Mouse (Mus musculus): ENCODE data around the gene Gm20661.
A peak's percentile ranks its signal among the peaks of the same experiment; 100 is the strongest.

Gm20661 gene

DNA sequence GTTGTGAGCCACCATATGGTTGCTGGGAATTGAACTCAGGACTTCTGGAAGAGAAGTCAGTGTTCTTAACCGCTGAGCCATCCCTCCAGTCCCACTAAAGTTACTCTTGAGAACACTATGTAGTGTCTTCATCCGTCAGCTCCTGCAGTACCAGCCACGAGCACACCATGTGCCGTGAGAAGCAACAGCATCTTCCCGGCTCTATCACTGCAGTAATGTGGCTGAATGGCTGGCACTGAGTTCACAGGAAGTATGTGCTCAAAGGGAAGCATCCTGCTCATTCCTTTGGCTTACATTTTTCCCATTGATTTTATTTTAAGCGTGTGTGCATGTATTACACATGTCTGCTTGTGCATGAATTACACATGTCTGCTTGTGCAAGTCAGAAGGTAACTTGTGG lies 15.4 kb upstream of the Gm20661 start:
- no peak for DNase-seq (ENCODE audit: low spot score in 2 of 2)

DNA sequence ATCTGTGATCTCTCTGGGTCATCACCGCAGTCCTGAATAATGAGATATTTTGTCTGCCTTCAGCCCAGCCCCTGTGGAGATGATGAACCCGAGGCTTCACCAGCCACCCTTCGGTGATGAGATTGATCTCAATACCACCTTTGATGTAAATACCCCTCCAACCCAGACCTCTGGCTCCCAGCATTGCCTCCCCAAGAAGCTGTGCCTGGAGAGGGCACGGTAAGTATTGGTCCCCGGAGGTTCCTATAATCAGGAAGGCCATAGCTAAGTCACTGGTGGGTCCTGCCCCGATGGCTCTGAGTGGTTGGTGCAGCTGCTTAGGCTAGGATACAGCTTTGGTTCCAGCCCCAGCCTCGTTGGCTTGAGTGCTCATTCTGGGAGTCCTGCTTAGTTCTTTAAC lies 14.3 kb upstream of the Gm20661 start:
- DNase-seq (ENCODE audit: low spot score in 2 of 2): no peak

DNA sequence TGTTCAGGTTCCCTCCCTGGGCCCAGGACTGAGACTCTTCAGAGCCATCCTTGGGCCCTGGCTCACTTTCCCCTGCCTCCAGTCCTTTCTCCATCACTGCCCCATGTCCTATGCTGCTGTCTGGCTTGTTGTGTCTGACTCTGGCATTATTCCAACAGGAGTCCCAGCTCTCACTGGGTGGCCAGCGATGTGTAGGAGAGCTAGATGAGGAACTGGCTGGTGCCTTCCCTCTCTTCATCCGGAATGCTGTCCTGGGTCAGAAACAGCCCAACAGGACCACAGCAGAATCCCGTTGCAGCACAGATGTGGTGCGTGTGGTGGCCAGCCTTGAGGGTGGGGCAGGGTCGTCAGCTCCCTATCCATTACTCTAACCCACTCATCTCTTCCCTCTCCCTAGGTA lies 12.5 kb upstream of the Gm20661 start:
- DNase-seq (ENCODE audit: low spot score in 2 of 2): no peak

DNA sequence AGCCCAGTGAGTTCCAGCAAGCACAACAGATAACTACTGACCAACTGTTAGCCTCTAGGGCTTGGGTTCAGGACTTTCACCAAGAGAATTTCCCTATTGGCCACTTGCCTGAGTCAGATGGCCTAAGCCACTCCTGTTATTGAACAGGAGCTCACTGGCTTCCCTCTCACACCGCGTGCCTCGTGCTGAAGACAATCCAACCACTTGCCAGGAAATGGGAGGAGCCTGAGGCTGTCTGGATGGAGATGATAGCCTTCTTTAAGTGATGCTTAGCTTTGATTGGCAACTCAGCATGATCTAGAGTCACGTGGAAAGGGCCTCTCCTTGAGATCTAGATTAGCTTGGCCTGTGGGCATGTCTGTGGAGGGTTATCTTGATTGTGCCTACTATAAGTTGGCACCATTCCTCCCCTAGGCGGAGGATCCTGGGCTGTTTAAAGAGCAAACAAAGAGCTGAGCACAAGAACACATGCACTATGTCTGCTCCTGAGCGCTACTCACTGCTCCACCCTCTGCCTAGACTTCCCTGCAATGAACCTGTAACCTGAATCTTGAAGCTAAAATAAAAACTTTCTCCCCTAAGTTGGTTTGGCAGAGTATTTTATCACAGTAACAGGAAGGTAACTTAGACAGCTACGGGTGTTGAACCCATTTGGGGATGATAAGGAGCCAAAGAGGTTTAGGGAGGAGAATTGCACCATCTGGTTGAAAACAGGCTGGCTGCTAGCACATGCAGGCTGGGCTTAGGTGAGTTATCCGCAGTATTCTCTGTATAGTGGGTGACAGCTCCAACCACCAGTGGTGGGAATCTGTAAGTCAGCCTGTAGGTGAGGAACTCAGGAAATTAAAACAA lies 10.9 kb upstream of the Gm20661 start:
- no peak for DNase-seq (ENCODE audit: low spot score in 2 of 2)

DNA sequence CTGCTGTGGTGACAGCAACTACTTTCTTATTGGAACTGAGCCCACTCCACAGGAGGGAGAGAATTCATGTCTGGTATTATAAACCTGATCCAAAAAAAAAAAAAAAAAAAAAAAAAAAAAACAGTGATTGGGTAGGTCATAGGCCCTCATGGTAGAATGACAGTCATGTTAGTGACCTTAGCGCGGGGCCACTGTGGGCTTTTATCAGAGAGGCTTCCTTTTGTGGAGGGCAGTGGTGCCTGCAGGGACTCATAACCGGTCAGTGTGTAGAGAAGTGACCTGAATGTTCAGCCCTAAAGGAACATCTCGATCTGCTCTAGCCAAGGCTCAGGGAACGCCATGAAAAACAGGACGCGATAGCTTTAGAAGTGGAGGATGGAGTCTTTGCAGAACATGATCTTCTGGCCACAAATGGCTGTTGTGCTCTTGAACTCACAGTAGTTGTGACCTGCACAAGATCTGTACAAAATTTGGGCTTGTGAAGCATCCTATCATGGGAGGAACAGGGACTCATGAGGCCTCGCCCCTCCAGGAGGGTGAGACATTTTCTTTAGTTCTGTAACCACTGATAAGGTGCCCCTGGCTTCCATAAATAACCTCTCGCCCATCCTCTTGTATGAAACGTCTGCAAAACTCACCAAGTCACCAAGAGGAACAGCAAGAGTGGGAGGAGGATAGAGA lies 8.2 kb upstream of the Gm20661 start:
- DNase-seq (ENCODE audit: low spot score in 2 of 2): no peak

DNA sequence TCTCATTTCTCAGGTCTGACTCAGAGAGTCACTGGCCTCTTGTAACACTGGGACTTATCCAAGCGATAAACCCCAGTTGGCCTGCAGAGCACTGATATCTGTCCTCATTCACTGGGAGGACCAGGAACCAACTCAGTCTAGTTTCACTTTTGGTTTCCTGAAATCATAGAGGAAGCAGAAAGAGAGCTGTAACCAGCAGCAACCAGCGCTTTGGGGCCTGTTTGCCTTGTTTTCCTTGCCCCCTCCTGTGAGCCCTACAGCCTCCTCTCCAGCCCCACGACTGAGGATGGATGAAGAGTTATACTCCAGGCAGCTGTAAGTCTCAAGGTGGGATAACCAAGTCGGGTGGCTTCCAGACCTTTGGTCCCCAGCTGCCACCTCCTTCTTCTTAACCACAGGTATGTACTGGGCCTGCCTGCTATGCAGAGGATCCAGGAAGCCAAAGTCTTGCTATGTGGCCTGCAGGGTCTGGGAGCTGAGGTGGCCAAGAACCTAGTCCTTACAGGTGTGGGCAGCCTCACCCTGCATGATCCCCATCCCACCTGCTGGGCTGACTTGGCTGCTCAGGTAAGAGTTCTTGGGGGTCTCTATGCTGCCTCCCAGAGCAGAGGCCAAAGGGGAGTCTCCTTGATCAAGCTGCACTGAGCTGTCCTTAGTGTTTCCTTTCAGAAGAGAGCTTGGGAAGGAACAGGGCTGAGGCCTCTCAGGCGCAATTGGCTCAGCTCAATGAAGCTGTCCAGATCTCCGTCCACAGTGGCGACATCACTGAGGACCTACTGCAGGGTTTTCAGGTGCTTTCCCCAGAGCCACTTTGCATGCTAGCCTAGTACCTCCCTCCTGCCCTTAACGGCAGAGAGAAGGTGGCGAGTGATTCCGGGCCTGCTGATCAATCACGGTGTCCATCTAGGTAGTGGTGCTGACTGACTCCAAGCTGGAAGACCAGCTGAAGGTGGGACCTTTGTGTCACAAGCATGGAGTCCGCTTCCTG lies 7.2 kb upstream of the Gm20661 start, which contains the start of gene Uba7:
Uba7 (plus strand) TSS at position 107 of the 988 bp plus-strand sequence.
- DNase-seq (ENCODE audit: low spot score in 2 of 2): no peak

DNA sequence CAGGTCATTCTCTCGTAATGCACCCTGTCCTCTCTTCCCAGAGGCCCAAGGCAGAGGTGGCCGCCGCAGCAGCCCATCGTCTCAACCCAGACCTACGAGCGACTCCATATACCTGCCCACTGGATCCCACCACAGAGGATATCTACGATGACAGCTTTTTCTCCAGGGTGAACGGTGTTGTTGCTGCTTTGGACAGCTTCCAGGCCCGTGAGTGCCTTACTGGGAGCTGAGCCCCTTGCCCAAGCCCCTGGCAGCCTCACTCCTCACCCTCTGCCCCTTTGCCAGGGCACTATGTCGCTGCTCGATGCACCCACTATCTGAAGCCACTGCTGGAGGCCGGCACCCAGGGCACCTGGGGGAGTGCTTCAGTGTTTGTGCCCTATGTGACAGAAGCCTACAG lies 4.0 kb upstream of the Gm20661 start:
- DNase-seq (ENCODE audit: low spot score in 2 of 2): no peak

DNA sequence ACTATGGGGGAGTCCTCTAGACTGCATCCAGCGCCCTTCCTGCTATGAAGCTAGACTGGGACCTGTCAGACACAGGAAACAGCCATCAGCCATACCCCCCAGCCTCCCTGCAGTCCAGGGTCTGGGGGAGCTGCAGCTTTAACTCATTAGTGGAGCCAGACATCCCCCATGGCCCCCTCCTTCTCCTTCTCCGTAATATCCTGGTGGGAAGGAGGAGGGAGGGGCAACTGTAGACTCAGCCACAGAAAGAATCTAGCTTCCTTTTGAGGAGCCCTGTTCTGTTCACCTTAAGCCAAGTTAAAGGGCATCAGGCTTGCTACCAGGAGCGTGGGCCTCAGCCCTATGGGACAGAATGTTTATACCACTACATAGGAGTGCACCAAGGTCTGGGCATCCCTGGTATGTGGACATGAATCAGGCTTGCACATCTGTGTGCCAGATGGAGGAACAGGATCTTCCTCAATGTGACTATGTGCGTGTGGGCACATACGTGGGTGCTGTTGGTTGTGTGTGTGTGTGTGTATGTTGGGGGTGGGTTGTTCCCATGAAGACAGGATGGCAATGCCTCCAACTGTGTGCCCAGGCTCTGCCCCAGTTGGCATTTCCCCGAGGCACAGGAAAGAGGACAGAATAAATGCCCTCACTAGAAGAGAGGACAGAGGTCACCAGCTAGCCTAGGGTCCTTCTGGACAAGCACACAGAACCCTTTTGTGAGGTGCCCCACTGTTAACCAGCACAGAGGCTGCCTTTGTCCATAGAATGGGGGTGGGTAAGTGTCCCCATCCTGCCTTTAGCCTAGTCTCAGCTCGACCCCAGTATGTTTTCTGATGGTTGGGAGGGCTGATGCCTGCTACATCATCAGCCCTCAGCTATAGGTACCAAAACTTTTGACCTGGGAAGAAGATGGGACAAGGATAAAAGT lies 913 bp upstream of the Gm20661 start:
- no peak for DNase-seq (ENCODE audit: low spot score in 2 of 2)

DNA sequence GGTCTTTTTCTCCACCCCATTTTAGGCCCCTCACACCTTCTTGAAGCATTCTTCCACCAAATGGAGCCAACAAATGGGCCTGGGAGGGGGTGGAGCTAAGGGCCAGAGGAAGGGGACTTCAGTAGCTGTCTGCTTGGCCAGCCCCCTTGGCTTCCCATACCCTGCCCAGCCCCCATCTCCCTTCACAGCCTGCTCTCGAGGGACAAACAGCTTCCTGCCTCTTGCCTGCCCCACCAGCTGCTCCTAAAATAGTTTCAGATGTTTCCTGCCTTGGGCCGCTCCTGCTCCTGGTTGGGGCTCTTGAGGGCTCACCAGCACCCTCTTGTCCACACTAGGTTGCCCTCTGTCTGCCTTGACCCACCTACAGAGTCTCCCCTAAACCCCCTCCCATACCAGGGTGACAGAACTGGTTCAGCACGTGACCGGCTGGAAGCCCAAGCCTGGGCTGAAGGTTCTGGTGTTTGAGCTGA lies 598 bp downstream of the Gm20661 start:
- no peak for DNase-seq (ENCODE audit: low spot score in 2 of 2)

DNA sequence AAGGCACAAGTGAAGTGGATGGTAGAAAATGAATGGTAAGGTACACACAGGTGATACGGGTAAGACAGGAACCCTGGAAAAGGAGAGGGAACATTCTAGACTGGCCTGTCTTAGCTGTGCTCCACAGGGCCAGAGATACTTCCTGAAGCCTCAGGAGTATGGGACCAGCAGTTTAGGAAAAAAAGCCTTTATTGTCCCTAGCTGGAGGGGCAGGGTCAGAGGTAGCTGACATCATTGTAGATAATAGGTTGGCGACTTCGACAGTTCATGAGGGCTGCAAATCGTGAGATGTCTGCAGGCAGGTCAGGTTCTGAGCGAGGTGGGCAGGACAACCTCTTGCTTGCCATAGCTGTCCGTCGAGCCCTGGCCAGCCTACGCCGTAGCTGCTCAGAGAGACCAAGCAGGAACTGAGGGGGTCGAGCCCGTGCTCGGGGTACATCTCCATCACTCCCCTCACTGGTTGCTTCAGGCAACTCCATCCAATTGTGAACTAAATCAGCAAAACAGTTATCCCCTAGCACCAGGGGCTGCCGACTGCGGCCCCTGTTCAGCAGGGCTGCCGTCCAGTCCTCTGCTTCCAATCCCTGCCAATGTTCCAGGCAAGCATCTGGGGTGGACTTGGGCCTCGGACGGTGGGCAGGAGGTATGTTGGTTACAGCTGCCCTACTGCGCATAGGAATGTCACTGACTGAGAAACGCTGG lies 1.3 kb downstream of the Gm20661 start:
- no peak for DNase-seq (ENCODE audit: low spot score in 2 of 2)

DNA sequence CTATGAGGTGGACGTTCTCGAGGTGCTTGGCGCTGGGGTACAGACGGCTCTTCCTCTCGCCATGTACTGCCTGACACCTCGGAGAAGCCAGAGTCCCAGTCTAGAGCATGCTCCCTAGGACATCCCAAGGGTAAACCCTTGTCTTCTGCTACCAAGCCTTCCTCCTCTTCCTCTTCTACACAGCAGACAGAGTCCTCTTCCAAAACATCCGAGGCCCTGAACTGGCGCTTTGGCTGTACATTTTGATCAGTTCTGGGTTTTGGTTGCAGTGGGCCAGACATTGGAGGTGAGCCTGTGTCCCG lies 1.8 kb downstream of the Gm20661 start:
- no peak for DNase-seq (ENCODE audit: low spot score in 2 of 2)

DNA sequence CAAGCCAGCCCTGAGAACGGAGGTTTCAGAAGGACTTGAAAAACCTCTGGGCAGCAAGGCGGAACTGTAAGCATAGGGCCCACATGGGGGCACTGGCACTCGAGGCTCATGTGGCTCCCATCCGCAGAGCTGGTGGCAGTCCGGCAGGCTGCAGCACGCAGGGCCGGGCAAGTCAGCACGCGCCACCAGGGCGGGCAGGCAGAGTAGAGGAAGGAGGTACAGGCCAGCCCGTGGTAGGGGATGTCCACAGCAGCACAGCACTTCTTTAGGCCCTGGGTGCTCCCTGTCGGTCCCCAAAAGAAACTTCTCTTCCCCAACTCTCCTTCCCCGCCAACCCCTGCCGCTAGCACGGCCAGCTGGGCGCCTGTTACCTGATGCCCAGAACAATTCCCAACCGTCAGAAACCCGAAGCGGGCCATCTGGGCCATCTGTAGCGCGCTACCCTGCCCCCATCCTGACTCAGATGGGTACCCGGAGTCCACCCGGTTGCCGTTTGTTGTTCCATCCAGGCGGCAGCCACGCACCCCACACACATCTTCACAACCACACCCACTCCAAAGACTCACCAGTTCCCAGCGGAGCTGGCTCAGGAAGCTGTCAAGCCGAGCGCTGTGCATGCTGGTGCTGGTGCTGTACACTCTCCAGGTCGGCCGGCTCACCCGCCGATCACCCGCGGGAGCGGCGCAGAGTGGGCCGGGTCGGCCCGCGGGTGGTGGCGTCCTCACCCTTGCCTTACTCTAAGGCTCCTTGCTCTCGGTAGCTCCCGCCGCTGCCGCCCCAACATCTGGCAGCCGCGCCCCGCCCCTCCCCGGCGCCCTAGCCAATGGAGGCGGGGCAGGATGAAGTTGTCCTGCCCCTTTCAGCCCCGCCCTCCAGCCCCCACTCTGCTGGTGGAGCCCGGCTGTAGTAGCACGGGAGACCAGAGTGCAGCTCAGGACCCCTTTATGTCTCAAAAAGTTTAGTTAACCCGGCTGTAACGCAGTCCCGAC lies 2.6 kb downstream of the Gm20661 start, which contains the start of gene Inka1:
Inka1 (minus strand) TSS at position 749 of the 989 bp plus-strand sequence.
- DNase-seq (ENCODE audit: low spot score in 2 of 2): peak; percentile 55 to 63

DNA sequence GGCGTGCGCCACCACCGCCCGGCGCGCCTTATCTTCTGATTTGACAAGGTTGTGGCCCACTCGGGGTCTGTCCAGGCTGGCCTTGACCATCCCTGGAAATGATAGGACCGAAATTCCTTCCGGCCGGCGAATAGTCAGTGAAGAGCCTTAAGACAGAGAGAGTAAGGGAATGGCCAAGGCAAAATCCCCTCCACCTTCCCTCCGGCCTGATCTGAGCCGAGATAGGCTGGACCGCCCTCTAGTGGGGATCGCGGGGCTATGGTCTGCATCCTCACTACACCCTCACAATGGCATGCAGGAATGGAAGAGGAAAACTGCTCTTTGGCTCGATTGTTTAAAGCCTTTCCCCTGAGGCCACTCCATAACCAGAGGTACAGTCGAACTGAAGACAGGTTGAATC lies 3.5 kb downstream of the Gm20661 start:
- peak; percentile 48 to 64 for DNase-seq (ENCODE audit: low spot score in 2 of 2)

DNA sequence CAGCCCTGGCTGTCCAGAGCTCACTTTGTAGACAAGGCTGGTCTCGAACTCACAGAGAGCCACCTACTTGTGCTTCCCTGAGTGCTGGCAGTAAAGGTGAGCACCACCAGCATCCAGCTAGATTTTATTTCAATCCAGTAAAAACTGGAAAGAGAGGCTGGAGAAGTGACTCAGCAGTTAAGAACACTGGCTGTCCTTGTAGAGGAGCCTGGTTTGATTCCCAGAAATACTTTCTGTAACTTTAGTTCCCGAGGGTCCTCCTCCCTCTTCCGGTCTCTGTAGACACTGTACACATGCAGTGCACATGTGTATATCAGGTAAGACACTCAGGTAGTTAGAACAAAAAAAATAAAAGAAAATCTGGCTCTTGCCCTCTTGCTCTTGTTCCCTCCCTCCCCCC lies 5.1 kb downstream of the Gm20661 start:
- DNase-seq (ENCODE audit: low spot score in 2 of 2): no peak

DNA sequence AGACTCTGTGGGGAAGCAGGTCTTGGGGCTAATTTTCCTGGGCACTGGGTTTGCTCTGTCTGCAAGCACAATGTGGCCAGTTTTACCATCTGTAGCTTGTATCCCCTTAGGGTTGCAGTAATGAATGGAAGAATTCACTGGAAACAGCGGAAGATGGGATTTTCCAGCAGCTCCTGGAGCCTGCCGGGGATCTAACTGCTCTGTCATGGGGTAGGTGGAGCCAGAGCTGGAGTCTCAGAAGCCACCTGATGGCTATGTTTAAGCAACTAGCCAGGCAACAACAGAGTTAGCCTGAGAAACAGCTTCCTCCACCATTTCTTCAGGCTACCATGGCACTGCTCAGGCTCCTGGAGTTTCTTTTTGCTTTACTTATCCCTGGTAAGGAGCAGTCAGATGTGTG lies 9.3 kb downstream of the Gm20661 start, which contains the start of gene Cdhr4:
Cdhr4 (plus strand) TSS at position 301 of the 400 bp plus-strand sequence.
- DNase-seq (ENCODE audit: low spot score in 2 of 2): no peak

DNA sequence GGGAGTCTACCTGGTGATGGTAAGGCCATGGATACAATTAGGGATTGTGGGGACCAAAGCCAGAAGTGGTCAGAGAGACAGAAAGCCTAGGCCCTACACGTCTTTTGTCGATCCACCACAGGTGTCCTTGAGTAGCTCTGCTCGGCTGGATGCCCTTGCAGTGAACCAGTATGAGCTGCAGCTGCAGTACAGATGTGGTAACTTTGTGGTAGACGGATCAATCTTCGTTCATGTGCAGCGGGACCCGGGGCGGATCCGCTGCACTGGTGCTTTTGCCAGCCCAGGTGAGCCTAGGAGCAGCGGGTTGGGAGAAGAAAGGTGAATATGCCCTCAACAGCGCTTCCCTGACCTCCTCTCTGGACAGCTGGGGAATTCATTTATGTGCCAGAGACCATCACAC lies 10.2 kb downstream of the Gm20661 start:
- DNase-seq (ENCODE audit: low spot score in 2 of 2): no peak

DNA sequence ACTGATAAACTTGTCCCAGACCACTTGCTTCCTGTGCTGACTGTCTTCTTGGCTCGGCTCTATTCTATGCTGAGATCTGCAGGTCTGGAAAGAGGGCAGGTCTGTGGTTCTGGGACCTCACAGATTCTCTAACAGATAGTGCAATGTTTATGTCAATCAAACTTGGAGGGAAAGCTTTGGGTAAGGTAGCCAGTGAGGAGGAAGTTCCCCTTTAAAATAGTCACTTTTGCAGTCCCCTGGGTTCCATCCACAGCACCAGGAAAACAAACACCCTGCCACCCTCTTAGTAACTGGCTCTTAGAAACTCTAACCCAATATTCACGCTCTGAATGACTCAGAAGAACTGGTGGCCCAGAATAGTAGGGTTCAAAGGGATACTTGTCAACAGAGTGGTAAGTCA lies 11.6 kb downstream of the Gm20661 start:
- no peak for DNase-seq (ENCODE audit: low spot score in 2 of 2)

DNA sequence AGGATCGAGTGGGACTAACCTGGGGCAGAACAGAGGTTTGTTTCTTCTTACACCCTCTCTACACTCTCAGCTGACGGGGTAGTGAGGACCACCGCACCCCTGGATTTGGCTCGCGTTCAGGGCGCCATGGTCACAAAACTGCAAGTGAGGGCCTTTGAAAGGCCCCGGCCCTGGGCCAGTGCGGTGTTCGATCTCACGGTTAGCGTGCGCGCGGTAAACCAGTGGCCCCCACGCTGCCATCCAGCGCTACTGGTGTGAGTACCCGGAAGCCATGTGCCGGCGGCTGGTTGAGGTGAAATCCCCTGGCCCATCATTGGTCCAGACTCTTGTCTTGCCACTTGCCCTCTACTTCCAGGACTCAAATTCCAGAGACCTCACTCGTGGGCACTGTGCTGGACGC lies 12.7 kb downstream of the Gm20661 start:
- DNase-seq (ENCODE audit: low spot score in 2 of 2): no peak

DNA sequence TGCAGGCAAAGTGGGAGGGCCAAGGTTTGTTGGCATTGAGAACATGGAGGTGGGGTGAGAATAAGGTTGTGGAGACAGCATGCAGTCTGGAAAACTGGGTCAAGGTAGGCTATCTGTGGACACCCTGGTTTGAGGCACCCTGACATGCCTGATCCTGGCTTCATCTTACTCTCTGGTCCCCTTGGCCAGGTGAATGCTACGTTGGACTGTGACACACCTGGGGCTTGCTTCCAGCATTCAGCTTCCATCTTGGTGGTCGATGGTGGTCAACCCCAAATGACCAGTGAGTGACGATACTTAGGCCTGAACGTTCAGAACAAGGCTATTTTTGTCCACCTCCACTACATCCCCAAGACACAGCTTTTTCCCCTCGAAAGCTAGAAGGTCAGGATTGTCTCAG lies 13.2 kb downstream of the Gm20661 start, which contains the start of gene Gm20662:
Gm20662 (plus strand) TSS at position 301 of the 400 bp plus-strand sequence.
- DNase-seq (ENCODE audit: low spot score in 2 of 2): no peak

Data from frontal cortex, postnatal 25 days (tissue).